Mouse (Mus musculus) liver, embryonic 14.5 days (tissue): ENCODE measurements around the gene Phyhipl.

ENCODE experiments used
- CTCF ChIP-seq: IDR thresholded peaks from 2 replicates; pipeline ENCODE4 v1.5.1; 2016; ENCODE audit warnings: antibody characterized with exemption, low read depth, control low read depth
- EP300 ChIP-seq: IDR thresholded peaks from 2 replicates; pipeline ENCODE4 v1.6.1; 2016; ENCODE audit warnings: antibody characterized with exemption, low read depth

- TF ChIP-seq CTCF (no peak), EP300 (no peak)
Observed at GRCm38 (mm10) chr10:70696748-70697585, 41.2 kb upstream of the Phyhipl start.
